Mouse (Mus musculus) spleen, postnatal 36 days (tissue): ENCODE results near the gene Dpep3.

Experiments used
- DNase-seq, 2 experiments: peaks; one replicate each; pipeline ENCODE4 v3.0.0; 2022; ENCODE audit warnings: low spot score in 2 of 2, mixed read lengths in 1 of 2

Gene Dpep3

GRCm38 (mm10) chr8:105935863-105936603 lies 43.2 kb downstream of the Dpep3 start:
- DNase-seq: no peak

GRCm38 (mm10) chr8:105935105-105935504 lies 44.1 kb downstream of the Dpep3 start:
- no peak for DNase-seq

DNA sequence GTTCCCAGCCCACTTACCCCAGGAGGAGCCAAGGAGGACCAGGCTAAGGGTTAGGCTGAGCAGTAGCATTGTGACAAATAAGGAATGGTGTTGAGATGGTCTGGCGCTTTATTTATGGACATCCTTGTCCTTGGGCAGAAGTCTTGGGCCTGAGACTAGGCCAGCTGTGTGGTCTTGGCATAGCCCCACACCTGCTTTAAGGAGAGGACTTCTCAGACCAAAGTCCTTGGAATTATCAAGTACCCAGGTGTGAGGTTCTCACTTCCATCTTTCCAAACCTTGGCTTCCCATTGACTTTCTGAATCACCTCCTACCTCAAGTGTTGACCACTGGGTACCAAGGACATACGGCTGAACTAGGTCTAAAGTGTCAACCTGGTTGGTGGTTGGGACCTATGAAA lies 45.5 kb downstream of the Dpep3 start, which contains the start of gene Ctrl:
Gene Ctrl, minus strand, starts transcription at position 101 of the 400 bp plus-strand sequence.
- no peak for DNase-seq

GRCm38 (mm10) chr8:105932525-105932924 lies 46.7 kb downstream of the Dpep3 start:
- DNase-seq: no peak

DNA sequence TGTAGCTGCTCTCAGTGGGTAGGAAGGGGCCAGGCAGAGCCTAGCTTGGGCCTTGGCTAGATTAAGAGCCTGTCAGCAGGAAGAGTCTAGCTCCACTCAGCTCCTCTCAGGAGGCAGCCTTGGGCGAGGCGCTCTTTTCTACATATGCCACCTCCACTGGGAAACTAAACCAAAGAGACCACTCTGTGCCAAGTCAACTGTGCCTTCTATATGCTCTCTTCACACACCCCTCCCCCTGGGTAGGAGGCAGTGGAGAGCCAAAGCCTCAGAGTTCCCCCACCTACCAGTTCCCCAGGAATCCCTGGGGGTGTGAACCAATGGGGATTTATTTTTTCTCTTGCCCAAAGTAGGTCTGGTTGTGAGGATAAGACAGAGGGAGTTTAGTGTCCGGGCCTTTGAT lies 48.0 kb downstream of the Dpep3 start:
- DNase-seq: no peak

GRCm38 (mm10) chr8:105930602-105931001 lies 48.6 kb downstream of the Dpep3 start:
- DNase-seq: peak; percentile 73 to 78

GRCm38 (mm10) chr8:105925123-105925522 lies 54.1 kb downstream of the Dpep3 start:
- no peak for DNase-seq
